Mouse (Mus musculus): ENCODE results near the gene Epb41l5. TPM values are rescaled to one million over a fixed set of nuclear protein-coding genes. Genes with fewer than 3 reads are reported as not detected.

The Epb41l5 gene
- polyA plus RNA-seq, 1 experiment, result 0.11 TPM

DNA sequence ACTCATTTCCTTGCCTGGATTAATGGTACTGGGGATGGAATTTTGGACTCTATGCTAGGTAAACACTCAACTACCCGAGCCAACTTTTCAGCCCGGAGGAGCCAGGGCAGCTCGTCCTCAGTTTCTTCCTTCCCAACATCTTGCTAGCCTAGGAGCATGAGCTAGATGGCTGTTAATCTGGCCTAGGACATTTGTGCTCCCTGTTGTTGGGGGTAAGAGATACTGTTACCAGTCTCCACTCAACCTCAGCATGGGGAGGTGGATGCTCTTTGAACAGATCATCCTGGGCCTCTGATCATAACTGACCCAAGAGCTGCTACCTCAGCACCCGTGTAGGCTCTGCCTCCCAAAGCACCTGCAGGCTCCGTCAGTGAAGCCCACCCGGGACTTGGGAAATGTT, 105.5 kb downstream of the Epb41l5 start:
- peaks cover 7% of the 10 kb centered on the region for H3K36me3 ChIP-seq (ENCODE audit: control insufficient read depth)
- no peak overlapping the region for H3K4me3 ChIP-seq (replicated peaks)
- H3K9me3 ChIP-seq (ENCODE audit: control insufficient read depth, low read length), result no peaks in the 10 kb centered on the region
- no peaks in the 10 kb centered on the region for H3K27me3 ChIP-seq (ENCODE audit: control insufficient read depth)
- H3K4me1 ChIP-seq (ENCODE audit: control insufficient read depth), result peaks cover 29% of the 10 kb centered on the region
- TF ChIP-seq GATA1 (IDR thresholded peaks at IDR 0.05; ENCODE audit: low read length) (no peak), TAL1 (IDR thresholded peaks at IDR 0.05; ENCODE audit: low read length) (no peak)

DNA sequence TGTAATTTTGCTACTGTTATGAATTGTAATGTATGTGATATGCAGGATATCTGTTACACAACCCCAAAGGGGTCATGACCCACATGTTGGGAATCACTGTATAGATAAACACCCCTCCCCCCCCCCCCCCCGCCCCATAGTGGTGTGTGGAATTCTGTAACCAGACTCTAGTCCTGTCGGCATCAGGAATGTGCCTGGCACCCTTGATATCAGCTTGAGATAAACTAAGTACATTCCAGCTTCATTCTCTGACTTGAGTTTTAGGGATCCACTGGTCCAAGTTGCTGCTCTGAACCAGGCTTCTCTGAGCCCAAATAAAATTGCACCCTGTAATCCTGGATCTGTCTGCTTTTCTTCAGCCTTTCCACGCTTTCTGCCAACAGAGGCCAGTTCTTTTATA, 107.2 kb downstream of the Epb41l5 start:
- no peak for TF ChIP-seq GATA1 (IDR thresholded peaks at IDR 0.05; ENCODE audit: low read length)
- no peak for TF ChIP-seq TAL1 (IDR thresholded peaks at IDR 0.05; ENCODE audit: low read length)
- H3K36me3 ChIP-seq (ENCODE audit: control insufficient read depth), result peaks cover 3% of the 10 kb centered on the region
- no peak overlapping the region for H3K4me3 ChIP-seq (replicated peaks)
- H3K27me3 ChIP-seq (ENCODE audit: control insufficient read depth), result no peaks in the 10 kb centered on the region
- no peaks in the 10 kb centered on the region for H3K9me3 ChIP-seq (ENCODE audit: control insufficient read depth, low read length)
- peaks cover 29% of the 10 kb centered on the region for H3K4me1 ChIP-seq (ENCODE audit: control insufficient read depth)

GRCm38 (mm10) chr1:119540836-119541557, 107.8 kb downstream of the Epb41l5 start:
- Histone ChIP-seq H3K4me3 (replicated peaks) (no peak overlapping the region), H3K27me3 (ENCODE audit: control insufficient read depth) (no peaks in the 10 kb centered on the region), H3K9me3 (ENCODE audit: control insufficient read depth, low read length) (no peaks in the 10 kb centered on the region), H3K36me3 (ENCODE audit: control insufficient read depth) (peaks cover 3% of the 10 kb centered on the region), H3K4me1 (ENCODE audit: control insufficient read depth) (peaks cover 27% of the 10 kb centered on the region)
- TF ChIP-seq GATA1 (IDR thresholded peaks at IDR 0.05; ENCODE audit: low read length) (no peak), TAL1 (IDR thresholded peaks at IDR 0.05; ENCODE audit: low read length) (no peak)

DNA sequence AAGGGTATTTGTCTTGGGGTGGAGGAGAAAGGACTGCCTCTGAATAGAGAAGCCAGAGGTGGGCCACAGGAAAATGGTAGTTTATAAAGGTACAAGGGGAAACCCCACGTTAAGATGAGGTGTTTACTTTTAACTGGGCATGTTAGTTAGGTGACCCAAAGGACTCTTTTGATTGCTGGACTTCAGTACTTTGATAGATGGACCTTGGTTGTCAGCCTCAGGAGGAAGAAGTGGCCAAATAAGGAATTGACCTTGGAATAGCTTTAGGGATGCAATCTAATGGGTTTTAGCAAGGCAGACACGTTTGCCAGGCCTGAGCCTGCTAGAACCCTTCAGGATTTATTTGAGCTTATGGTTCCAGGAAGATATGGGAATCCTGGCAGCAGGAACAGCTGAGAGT, 109.5 kb downstream of the Epb41l5 start:
- no peak for TF ChIP-seq TAL1 (IDR thresholded peaks at IDR 0.05; ENCODE audit: low read length)
- TF ChIP-seq GATA1 (IDR thresholded peaks at IDR 0.05; ENCODE audit: low read length), result no peak
- Histone ChIP-seq H3K9me3 (ENCODE audit: control insufficient read depth, low read length) (no peaks in the 10 kb centered on the region), H3K4me1 (ENCODE audit: control insufficient read depth) (peaks cover 10% of the 10 kb centered on the region), H3K4me3 (replicated peaks) (no peak overlapping the region), H3K27me3 (ENCODE audit: control insufficient read depth) (no peaks in the 10 kb centered on the region), H3K36me3 (ENCODE audit: control insufficient read depth) (no peaks in the 10 kb centered on the region)

GRCm38 (mm10) chr1:119537651-119538050, 111.1 kb downstream of the Epb41l5 start:
- Histone ChIP-seq H3K9me3 (ENCODE audit: control insufficient read depth, low read length) (no peaks in the 10 kb centered on the region), H3K4me3 (replicated peaks) (no peak overlapping the region), H3K27me3 (ENCODE audit: control insufficient read depth) (no peaks in the 10 kb centered on the region), H3K36me3 (ENCODE audit: control insufficient read depth) (no peaks in the 10 kb centered on the region), H3K4me1 (ENCODE audit: control insufficient read depth) (no peaks in the 10 kb centered on the region)
- no peak for TF ChIP-seq TAL1 (IDR thresholded peaks at IDR 0.05; ENCODE audit: low read length)
- no peak for TF ChIP-seq GATA1 (IDR thresholded peaks at IDR 0.05; ENCODE audit: low read length)

GRCm38 (mm10) chr1:119536122-119536521, 112.7 kb downstream of the Epb41l5 start:
- H3K36me3 ChIP-seq (ENCODE audit: control insufficient read depth), result no peaks in the 10 kb centered on the region
- no peak overlapping the region for H3K4me3 ChIP-seq (replicated peaks)
- TF ChIP-seq GATA1 (IDR thresholded peaks at IDR 0.05; ENCODE audit: low read length), result no peak
- TF ChIP-seq TAL1 (IDR thresholded peaks at IDR 0.05; ENCODE audit: low read length), result no peak
- H3K27me3 ChIP-seq (ENCODE audit: control insufficient read depth), result no peaks in the 10 kb centered on the region
- H3K9me3 ChIP-seq (ENCODE audit: control insufficient read depth, low read length), result no peaks in the 10 kb centered on the region
- H3K4me1 ChIP-seq (ENCODE audit: control insufficient read depth), result no peaks in the 10 kb centered on the region

GRCm38 (mm10) chr1:119534341-119534740, 114.5 kb downstream of the Epb41l5 start:
- Histone ChIP-seq H3K36me3 (ENCODE audit: control insufficient read depth) (no peaks in the 10 kb centered on the region), H3K9me3 (ENCODE audit: control insufficient read depth, low read length) (no peaks in the 10 kb centered on the region), H3K4me1 (ENCODE audit: control insufficient read depth) (no peaks in the 10 kb centered on the region), H3K27me3 (ENCODE audit: control insufficient read depth) (no peaks in the 10 kb centered on the region), H3K4me3 (replicated peaks) (no peak overlapping the region)
- TF ChIP-seq GATA1 (IDR thresholded peaks at IDR 0.05; ENCODE audit: low read length), result no peak

DNA sequence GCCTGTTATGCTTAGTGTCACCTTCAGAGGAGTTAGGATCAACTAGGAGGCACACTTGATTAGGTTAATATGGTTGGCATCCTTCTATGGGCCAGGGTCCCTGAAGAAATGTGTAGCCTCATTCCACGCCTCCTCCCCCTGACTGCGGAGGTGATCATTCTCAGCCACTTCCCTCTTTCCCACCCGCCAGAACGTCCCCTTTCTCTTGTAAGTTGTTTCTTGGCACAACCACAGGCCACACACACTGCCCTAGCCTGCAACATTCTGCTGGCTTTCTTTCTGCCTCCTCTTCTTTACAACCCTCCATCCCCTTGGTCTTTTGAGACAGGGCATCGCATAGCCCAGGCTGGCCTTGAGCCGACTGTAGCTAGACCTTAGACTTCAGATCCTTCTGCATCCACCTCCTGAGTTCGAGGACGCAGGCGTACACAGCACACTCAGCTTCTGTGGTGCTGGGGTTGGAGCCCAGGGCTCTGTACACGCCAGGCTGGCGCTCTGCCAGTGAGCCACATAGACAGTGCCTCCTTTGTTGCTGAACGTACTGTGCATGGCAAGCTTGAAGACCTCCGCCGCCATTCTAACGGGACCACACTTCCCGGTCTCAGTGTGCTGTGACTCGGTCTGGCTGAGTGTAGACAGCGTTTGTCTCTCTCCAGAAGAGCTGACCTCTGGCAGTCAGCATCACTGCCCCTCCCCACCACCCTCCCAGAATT, 115.6 kb downstream of the Epb41l5 start:
- no peaks in the 10 kb centered on the region for H3K4me1 ChIP-seq (ENCODE audit: control insufficient read depth)
- H3K36me3 ChIP-seq (ENCODE audit: control insufficient read depth), result peaks cover 10% of the 10 kb centered on the region
- TF ChIP-seq GATA1 (IDR thresholded peaks at IDR 0.05; ENCODE audit: low read length) (no peak), TAL1 (IDR thresholded peaks at IDR 0.05; ENCODE audit: low read length) (no peak)
- H3K9me3 ChIP-seq (ENCODE audit: control insufficient read depth, low read length), result peaks cover 5% of the 10 kb centered on the region
- H3K4me3 ChIP-seq (replicated peaks), result no peak overlapping the region
- no peaks in the 10 kb centered on the region for H3K27me3 ChIP-seq (ENCODE audit: control insufficient read depth)

DNA sequence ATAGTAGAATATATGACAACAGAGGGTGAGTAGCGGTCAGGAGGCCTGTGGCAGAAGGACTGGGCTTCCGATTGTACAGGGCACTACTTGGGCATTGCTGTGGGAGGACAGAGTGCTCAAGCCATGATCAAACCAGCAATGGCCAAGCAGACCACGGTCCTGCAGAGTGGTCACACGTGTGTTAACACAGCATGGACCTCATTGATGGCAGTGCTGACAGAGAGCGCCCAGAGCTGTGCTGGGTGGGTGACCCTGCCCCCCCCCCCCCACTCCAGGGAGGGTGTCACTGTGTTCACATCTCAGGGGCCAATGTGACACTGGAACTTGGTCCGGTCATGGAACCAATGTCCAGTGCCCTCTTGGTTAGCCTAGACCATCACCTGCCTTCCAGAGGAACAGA, 116.6 kb downstream of the Epb41l5 start:
- TF ChIP-seq TAL1 (IDR thresholded peaks at IDR 0.05; ENCODE audit: low read length), result no peak
- no peak for TF ChIP-seq GATA1 (IDR thresholded peaks at IDR 0.05; ENCODE audit: low read length)

More for the DNA sequence above, 116.6 kb downstream of the Epb41l5 start:
- Histone ChIP-seq H3K9me3 (ENCODE audit: control insufficient read depth, low read length) (peaks cover 8% of the 10 kb centered on the region), H3K4me1 (ENCODE audit: control insufficient read depth) (peaks cover 3% of the 10 kb centered on the region; the same call in 1 of the 2 replicates), H3K4me3 (replicated peaks) (no peak overlapping the region), H3K36me3 (ENCODE audit: control insufficient read depth) (peaks cover 18% of the 10 kb centered on the region), H3K27me3 (ENCODE audit: control insufficient read depth) (no peaks in the 10 kb centered on the region)

All from erythroblast, embryonic 14.5 days (primary cell).